Mouse (Mus musculus) hindbrain, embryonic 13.5 days (tissue): ENCODE results near the gene Calm1. TPM values are rescaled to one million over a fixed set of nuclear protein-coding genes. Genes with fewer than 3 reads are reported as not detected.
A peak's percentile ranks its signal among the peaks of the same experiment; 100 is the strongest.

Experiments
- ATAC-seq: fragments of 200-750 bp; cut with Nextera tagmentation; 2 replicates; pipeline ENCODE4 v1.8.0; 2017; ENCODE audit warnings: moderate TSS enrichment; ENCODE audit not compliant: low FRiP score
- H3K27ac ChIP-seq: fragments of 300-500 bp; sonication (generic); 2 replicates; pipeline ENCODE4 v1.5.1; 2015; ENCODE audit warnings: inconsistent platforms, mild to moderate bottlenecking, moderate library complexity
- H3K27me3 ChIP-seq: fragments of 300-500 bp; sonication (generic); 2 replicates; pipeline ENCODE4 v1.6.1; 2015; ENCODE audit warnings: mild to moderate bottlenecking, inconsistent platforms
- H3K36me3 ChIP-seq: fragments of 300-500 bp; sonication (generic); 2 replicates; pipeline ENCODE4 v1.6.1; 2015; ENCODE audit warnings: mild to moderate bottlenecking, inconsistent platforms
- H3K4me1 ChIP-seq: fragments of 300-500 bp; sonication (generic); replicated peaks from 2 replicates; pipeline ENCODE4 v1.6.1; 2015; ENCODE audit warnings: inconsistent platforms
- H3K4me2 ChIP-seq: fragments of 300-500 bp; sonication (generic); 2 replicates; pipeline ENCODE4 v1.6.1; 2015; ENCODE audit warnings: inconsistent platforms, mild to moderate bottlenecking, moderate library complexity
- H3K4me3 ChIP-seq: fragments of 300-500 bp; sonication (generic); 2 replicates; pipeline ENCODE4 v1.5.1; 2015; ENCODE audit warnings: mild to moderate bottlenecking, inconsistent platforms
- H3K9ac ChIP-seq: fragments of 300-500 bp; sonication (generic); 2 replicates; pipeline ENCODE4 v1.6.1; 2015; ENCODE audit warnings: mild to moderate bottlenecking, inconsistent platforms
- H3K9me3 ChIP-seq: fragments of 300-500 bp; sonication (generic); 2 replicates; pipeline ENCODE4 v1.6.1; 2016; ENCODE audit warnings: inconsistent platforms
- WGBS: fragments of 180-500 bp; shearing (Covaris S2); methylation state at CpG from one replicate; pipeline ENCODE4 v1.1.7; 2015; 5-methylcytosine and 5-hydroxymethylcytosine counted together
- polyA plus RNA-seq: library from polyadenylated mRNA; unstranded; fragments of >200 nt; fragmentation: Nextera tagmentation; extraction: Ambion mirVana; gene quantifications from 2 replicates; pipeline ENCODE4 v1.2.1, GENCODE M21; 2015

The Calm1 gene
- 2,269 and 2,272 TPM in 2 replicates for polyA plus RNA-seq

DNA sequence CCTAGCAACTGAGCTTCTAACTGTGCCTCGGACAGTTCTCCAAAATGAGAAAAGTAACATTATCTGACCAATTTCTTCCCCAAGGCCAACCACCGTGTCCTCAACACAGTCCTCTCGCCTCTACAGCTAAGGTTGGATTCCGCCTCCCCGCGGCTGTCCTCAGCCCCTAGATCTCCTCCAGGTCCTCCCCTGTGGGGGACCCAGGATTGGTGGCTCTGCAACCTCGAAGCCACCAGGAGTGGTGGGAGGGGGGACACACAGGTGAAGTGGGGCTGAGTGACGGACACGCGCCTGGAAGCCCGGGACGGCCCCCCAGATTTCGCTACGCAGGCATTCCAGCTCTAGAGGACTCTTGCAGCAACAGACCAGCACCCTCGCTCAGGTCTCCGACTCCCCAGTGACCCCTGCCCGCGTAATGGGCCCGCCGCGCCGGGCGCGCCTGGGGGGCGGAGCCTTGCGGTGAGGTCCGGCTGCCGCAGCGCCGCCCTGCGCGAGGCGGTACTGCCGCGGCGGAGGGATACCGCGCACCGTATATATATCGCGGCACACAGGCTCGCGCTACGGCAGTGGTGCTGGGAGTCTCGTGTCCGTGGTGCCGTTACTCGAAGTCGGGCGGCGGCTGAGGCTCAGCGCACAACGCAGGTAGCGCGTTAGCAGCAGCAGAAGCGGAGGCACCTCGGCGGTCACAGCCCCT is at the start of gene Calm1:
TSS of gene Calm1 (plus strand) at position 469 of the 694 bp plus-strand sequence.
- peak; percentile 88 for ATAC-seq
- peak within 1 kb of the TSS; percentile 99 for H3K4me3 ChIP-seq
- H3K4me2 ChIP-seq: peak within 1 kb of the TSS; percentile 92
- peak within 1 kb of the TSS; percentile 98 for H3K9ac ChIP-seq
- peak within 1 kb of the TSS; percentile 93 for H3K27ac ChIP-seq
- H3K27me3 ChIP-seq: peaks cover 3% of the 10 kb centered on the region; the same call in 1 of the 2 replicates
- peaks cover 15% of the 10 kb centered on the region for H3K36me3 ChIP-seq
- under 1% methylated on average over 58 of the region's 58 CpGs for WGBS
- H3K9me3 ChIP-seq: no peaks in the 10 kb centered on the region
- H3K4me1 ChIP-seq: peaks cover 33% of the 10 kb centered on the region

DNA sequence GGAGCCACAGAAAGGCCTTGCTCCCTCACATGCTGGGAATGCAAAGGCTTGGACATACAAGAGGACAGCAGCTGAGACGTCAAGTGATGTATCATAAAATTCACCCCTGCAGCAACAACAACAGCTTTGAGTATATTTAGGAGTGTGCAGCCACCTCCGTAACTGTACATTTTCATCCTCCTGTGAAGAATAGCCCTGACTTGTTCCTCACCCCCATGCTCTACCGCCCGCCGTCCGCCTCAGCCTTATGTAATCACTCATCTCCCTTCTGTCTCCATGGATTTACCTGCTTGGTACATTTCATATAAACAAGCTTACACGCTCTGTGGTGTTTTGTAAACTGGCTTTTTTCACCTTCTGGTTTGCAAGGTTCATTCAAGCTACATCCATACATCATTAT is 46.8 kb upstream of the Calm1 start:
- Histone ChIP-seq H3K9ac (no peak overlapping the region), H3K9me3 (no peaks in the 10 kb centered on the region), H3K27me3 (no peaks in the 10 kb centered on the region), H3K4me1 (no peaks in the 10 kb centered on the region), H3K4me2 (no peak overlapping the region), H3K4me3 (no peak overlapping the region), H3K27ac (no peak overlapping the region), H3K36me3 (peaks cover 39% of the 10 kb centered on the region)
- 85% methylated on average over 7 of the region's 7 CpGs for WGBS
- no peak for ATAC-seq

DNA sequence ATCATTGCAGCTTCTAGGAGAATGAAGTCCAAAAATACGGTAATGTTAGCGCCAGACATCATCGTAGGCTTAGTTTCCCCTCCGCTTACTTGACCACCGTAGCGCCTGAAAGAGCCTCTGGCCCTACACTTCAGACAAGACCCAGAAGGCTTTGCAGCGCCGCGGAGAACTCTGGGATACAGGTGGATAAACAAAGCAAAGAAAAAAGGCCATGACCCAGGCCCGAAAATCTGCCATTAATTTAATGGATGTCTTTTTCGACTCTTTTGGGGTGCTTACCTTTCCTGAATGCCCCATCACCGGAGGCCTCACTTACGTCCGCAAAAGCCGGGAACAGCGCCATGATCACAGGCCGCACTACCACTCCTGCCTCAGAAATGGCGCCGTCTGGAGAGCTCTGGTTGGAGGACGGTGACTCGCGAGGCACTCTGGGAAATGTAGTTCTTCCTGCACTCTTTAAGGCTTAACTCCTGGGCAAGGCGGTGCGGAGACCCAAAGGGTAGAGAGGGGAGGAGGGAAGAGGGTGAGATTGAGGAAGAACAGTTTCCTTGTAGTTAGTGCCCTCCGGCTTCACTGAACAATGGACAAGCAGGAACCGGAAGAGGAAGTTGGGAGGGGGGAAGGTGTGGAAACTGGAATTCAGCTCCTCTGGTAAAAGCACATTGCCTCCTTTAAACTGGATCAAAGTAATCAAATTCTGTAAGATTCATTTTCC is 39.8 kb upstream of the Calm1 start, which contains the start of gene Nrde2:
TSS of gene Nrde2 (minus strand) at position 393 of the 715 bp plus-strand sequence.
- Histone ChIP-seq H3K9ac (peak within 1 kb of the TSS; percentile 71), H3K36me3 (0 out of 2 replicates have a peak, but pooled peaks cover 3% of the 10 kb centered on the region), H3K27ac (peak within 1 kb of the TSS; percentile 74), H3K27me3 (no peaks in the 10 kb centered on the region), H3K9me3 (no peaks in the 10 kb centered on the region), H3K4me3 (peak within 1 kb of the TSS; percentile 51), H3K4me1 (peaks cover 14% of the 10 kb centered on the region), H3K4me2 (peak within 1 kb of the TSS; percentile 56)
- under 1% methylated on average over 26 of the region's 26 CpGs for WGBS
- peak; percentile 99 for ATAC-seq

DNA sequence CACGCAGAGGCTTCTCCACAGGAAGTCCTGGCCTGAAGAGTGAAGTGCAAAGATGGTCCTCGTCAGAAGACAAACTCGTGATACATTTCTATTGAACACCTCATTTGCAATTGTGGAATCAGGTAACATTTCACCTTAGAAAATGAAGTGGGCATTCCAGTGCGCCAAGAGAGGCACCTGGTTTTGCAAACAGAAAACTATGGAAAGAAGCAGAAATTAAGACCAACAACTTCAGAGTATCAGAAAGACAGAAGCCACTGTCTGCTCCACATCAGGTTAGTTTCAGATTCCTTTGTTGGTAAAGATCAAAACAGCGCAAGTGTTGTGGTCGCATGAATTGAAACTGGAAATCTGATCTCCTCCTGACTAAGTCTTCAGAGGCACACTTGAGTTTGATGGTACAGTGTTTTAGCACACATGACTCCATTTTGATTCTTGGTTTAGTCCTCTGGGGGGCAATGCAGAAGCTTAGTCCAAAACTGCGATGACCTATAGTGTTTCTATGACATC is 34.2 kb upstream of the Calm1 start:
- no peaks in the 10 kb centered on the region for H3K27me3 ChIP-seq
- ATAC-seq: no peak
- H3K9ac ChIP-seq: no peak overlapping the region
- no peak overlapping the region for H3K4me2 ChIP-seq
- H3K4me3 ChIP-seq: no peak overlapping the region
- peaks cover 20% of the 10 kb centered on the region for H3K4me1 ChIP-seq
- H3K36me3 ChIP-seq: no peaks in the 10 kb centered on the region
- no peak overlapping the region for H3K27ac ChIP-seq
- WGBS: 78% methylated on average over 7 of the region's 7 CpGs
- no peaks in the 10 kb centered on the region for H3K9me3 ChIP-seq

DNA sequence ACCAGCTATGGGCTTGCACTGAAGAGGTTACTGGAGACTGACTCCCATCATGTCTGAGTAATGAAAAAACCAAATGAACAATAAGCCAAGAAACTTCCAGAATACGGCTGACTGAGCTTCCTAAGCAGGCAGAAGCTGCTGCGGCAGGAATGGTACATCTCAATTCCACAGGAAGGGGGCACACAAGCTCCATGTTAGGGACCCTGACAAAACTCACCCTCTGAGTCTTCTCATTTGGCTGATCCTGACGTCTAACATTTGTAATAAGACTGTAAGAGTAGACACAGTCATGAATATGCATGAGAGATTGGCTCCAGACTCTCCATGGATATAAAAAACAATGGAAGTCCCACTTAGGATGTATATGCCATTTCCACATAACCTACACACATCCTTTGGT is 33.1 kb upstream of the Calm1 start:
- Histone ChIP-seq H3K4me3 (no peak overlapping the region), H3K9ac (no peak overlapping the region), H3K27ac (peak overlapping the region; percentile 55; the same call in 1 of the 2 replicates), H3K4me2 (no peak overlapping the region), H3K36me3 (no peaks in the 10 kb centered on the region), H3K4me1 (peaks cover 20% of the 10 kb centered on the region), H3K27me3 (no peaks in the 10 kb centered on the region), H3K9me3 (no peaks in the 10 kb centered on the region)
- ATAC-seq: peak; percentile 73
- WGBS: 20% methylated on average over 3 of the region's 3 CpGs

DNA sequence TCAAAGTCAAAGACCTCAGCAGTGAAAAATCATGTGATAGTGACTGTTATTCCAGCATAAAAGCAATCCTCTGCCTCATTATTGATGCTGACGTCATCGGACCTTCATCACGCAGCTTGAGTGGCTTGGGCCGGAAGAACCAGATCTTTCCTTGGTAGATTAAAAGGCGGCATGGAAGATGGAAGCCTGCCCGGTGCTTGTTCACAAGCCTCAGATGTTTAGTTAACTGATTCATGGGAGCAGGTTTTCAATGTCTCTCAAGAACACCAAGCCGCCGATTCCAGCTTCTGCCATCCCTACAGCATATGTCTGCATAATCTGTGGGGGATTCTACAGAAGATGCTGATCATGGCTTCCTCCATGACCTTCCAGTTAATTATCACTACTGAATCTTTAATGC is 32.3 kb upstream of the Calm1 start:
- no peak overlapping the region for H3K4me3 ChIP-seq
- ATAC-seq: no peak
- WGBS: 79% methylated on average over 8 of the region's 8 CpGs

DNA sequence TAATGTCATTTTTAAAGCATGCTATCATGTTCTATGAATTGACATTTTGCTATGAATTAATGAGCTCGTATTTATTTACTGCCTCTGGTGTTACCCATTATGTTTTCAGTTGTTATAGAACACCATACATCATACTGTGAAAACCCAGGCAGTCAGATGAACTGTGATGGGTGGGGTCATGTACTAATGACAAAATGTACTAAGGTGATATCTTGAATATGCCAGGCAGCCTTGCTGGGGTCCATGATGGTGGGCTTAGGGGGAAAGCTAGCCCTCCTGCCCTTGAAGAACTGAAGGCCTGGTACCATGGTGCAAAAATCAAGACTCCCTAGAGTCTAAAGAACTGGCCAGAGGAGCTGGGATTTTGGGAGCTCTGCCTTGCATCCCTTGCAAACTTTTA is 31.7 kb upstream of the Calm1 start:
- Histone ChIP-seq H3K27ac (peak overlapping the region; percentile 83), H3K9me3 (no peaks in the 10 kb centered on the region), H3K36me3 (no peaks in the 10 kb centered on the region), H3K27me3 (no peaks in the 10 kb centered on the region), H3K4me2 (peak overlapping the region; percentile 48; the same call in 1 of the 2 replicates), H3K4me1 (peaks cover 20% of the 10 kb centered on the region), H3K9ac (0 out of 2 replicates have a peak overlapping the region, but pooled peaks have one; percentile 19), H3K4me3 (no peak overlapping the region)
- 81% methylated on average over 1 of the region's 1 CpGs for WGBS
- ATAC-seq: no peak

More for the DNA sequence above, 32.3 kb upstream of the Calm1 start:
- Histone ChIP-seq H3K27me3 (no peaks in the 10 kb centered on the region), H3K27ac (peak overlapping the region; percentile 55; the same call in 1 of the 2 replicates), H3K36me3 (no peaks in the 10 kb centered on the region), H3K4me2 (no peak overlapping the region), H3K9ac (no peak overlapping the region), H3K4me1 (peaks cover 20% of the 10 kb centered on the region), H3K9me3 (no peaks in the 10 kb centered on the region)

DNA sequence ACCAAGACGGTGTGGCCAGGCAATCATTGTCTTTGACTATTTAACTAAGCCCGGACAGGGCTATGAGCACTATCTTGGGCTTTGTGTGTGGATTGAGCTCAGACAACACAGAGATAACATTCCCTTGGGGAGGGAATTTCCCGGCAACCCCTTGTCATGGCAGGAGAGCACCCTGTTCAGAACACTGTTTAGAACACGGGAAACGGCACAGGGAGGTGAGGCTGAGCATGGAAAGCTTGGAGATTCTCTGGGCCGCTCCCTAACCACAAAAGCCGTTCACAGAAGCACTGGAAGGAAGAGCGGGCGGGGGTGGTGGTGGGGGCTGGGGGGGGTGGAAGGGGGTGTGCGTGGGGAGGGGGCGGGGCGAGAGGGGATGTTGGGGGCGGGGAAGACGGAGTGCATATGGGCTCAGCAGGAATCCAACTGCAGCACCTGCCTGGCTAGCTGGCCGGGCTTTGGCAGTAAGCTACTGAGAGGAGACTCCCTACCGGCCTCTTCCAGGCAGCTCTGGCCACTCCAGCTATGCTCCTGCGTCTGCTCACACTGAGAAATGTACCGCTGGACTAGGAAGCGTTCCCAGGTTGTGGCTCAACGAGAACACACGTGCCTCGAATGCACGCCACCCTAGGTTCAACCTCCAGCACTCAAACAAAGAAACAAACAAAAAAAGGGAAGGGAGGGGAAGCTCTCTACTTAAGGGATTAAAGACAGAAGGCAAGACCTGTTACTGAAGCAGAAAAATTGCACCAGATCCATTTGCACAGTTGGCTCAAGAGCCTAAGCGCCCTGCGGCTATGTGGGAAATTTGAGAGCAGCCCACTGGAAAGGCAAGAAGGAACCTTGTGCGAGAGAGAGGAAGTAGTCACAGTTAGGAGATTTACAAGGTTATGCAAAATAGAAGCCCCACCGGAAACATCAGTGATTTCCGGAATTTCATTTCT is 31.0 kb upstream of the Calm1 start:
- peak; percentile 71 for ATAC-seq
- Histone ChIP-seq H3K4me2 (peak overlapping the region; percentile 48), H3K4me1 (peaks cover 20% of the 10 kb centered on the region), H3K27me3 (no peaks in the 10 kb centered on the region), H3K9me3 (no peaks in the 10 kb centered on the region), H3K4me3 (peak overlapping the region; percentile 15; the same call in 1 of the 2 replicates), H3K36me3 (no peaks in the 10 kb centered on the region), H3K9ac (peak overlapping the region; percentile 55), H3K27ac (peak overlapping the region; percentile 83)
- WGBS: 17% methylated on average over 23 of the region's 28 CpGs

DNA sequence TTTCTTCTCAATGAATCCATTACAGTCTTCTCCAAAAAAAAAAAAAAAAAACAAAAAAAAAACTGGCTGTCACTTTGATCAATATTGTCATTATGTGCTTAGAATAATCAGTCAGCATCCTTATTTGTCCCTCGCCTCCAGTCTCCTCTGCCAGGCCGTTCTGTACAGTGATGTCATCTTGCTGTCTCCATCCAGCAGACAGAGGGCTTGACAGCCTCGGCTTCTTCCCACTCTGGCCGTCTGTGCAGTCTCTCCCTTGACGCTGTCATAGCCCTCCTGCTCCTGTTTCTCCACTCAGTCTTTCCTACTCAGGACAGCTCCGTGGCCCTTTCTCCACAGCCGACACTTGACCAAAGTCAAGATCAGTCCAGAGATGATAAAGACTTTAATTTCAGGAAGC is 26.8 kb upstream of the Calm1 start:
- Histone ChIP-seq H3K4me2 (no peak overlapping the region), H3K9me3 (no peaks in the 10 kb centered on the region), H3K4me3 (no peak overlapping the region), H3K27ac (no peak overlapping the region), H3K9ac (no peak overlapping the region), H3K27me3 (no peaks in the 10 kb centered on the region), H3K4me1 (peaks cover 25% of the 10 kb centered on the region), H3K36me3 (no peaks in the 10 kb centered on the region)
- no peak for ATAC-seq
- 79% methylated on average over 7 of the region's 7 CpGs for WGBS

DNA sequence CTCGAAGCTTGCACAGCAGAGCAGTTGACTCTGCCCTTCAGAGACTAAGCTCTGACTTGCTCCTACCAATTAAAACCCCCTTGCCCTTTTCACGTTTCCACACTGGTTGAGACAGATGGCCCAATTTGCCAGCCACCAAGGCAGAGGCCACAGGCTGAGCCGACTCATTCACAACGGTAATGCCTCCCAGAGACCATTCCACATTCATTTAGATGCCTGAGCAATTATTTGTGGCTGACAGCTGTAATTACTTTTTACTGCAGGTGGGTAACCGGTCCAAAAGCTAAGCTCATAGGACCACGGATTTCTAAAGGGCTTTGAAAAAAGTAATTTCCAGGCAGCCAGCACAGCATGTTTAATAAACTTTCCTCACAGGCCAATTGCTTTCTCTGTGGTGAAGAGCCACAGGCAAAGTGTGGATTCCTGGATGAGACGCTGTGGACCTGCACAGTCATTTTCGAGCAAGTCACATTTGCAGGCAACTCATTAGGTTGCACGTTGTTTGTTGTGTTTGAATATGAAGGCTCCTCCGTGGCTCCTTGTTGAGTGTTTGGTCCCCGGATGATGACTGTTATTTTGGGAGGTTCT is 22.7 kb upstream of the Calm1 start:
- Histone ChIP-seq H3K4me3 (no peak overlapping the region), H3K4me1 (peaks cover 17% of the 10 kb centered on the region), H3K9me3 (no peaks in the 10 kb centered on the region), H3K36me3 (no peaks in the 10 kb centered on the region), H3K27me3 (no peaks in the 10 kb centered on the region), H3K27ac (peak overlapping the region; percentile 55; the same call in 1 of the 2 replicates), H3K9ac (no peak overlapping the region), H3K4me2 (no peak overlapping the region)
- peak; percentile 76 for ATAC-seq
- WGBS: 40% methylated on average over 11 of the region's 11 CpGs

DNA sequence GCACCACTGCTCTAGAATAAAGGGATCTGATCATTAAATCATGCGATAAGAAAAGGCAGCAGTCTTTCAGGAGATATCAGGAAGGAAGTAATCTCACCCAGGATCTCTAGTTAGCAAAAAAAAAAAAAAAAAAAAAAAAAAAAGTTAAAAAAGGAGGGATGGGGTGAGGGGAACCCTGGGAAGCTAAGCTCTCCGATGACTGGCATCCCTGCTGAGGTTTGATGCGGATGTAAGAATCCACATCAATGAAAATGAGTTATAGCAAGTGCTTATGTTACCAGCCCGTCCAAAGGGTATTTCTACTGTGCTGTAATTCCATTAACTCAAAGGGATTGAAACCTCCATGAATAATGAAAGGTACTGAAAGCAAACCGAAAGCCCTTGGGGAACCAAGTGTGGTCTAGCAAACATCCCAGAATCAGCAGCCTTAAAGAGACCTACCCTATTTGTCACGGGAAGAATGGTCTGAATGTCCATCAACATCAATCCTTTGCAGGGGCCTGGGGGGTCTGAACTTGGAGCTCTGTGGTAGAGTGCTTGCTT is 20.3 kb upstream of the Calm1 start:
- Histone ChIP-seq H3K4me3 (no peak overlapping the region), H3K36me3 (no peaks in the 10 kb centered on the region), H3K27me3 (no peaks in the 10 kb centered on the region), H3K4me1 (peaks cover 17% of the 10 kb centered on the region), H3K9ac (no peak overlapping the region), H3K27ac (no peak overlapping the region), H3K9me3 (no peaks in the 10 kb centered on the region), H3K4me2 (no peak overlapping the region)
- WGBS: 40% methylated on average over 6 of the region's 6 CpGs
- ATAC-seq: no peak
